22 mouse cellular contexts compared by ENCODE assay signal in genomic region chr19:26445309-26445708, GRCm38 (mm10).
A peak's percentile ranks its signal among the peaks of the same experiment; 100 is the strongest.
DNase-seq lines count a peak whose midpoint lies in the region; ATAC-seq and TF ChIP-seq lines count a peak whose summit lies in the region.
"Had no signal": no experiment of that assay in that cellular context is flagged by ENCODE, and none has a peak within 500 bp of the region (broad histone marks: within the 10 kb centered on the region; RNA-seq: fewer than 3 reads in every experiment).

No protein-coding gene starts in this region.

- DNase-seq in gastrocnemius, adult 2 months: no peak
- no peak for DNase-seq in gastrocnemius, adult 18-20 months (ENCODE audit: low spot score)
- DNase-seq in left cerebral cortex, adult 2 months (ENCODE audit: extremely low spot score in 1 of 2, low spot score in 2 of 2): no peak
- no peak for DNase-seq in left cerebral cortex, postnatal 4 days
- DNase-seq in 416B (ENCODE audit: low read depth): peak; percentile 39
- DNase-seq in R1 (ENCODE audit: low read depth, low spot score): peak; percentile 12
- DNase-seq in hindbrain, embryonic 14.5 days (ENCODE audit: low spot score): no peak
- DNase-seq: adrenal gland, postnatal 10 days; cerebellum, adult 11-12 months; forebrain, postnatal 0 days; gastrocnemius, postnatal 14 days; heart, postnatal 14 days; kidney, postnatal 4 days; liver, embryonic 13.5 days; thymus, postnatal 14 days had no signal

- no peak overlapping the region for H3K4me2 ChIP-seq in hindbrain, embryonic 14.5 days (replicated peaks)
- H3K4me2 ChIP-seq: heart, embryonic 11.5 days; hindbrain, embryonic 13.5 days; liver, embryonic 13.5 days; midbrain, embryonic 15.5 days; stomach, embryonic 15.5 days had no signal

- no peaks in the 10 kb centered on the region for H3K36me3 ChIP-seq in hindbrain, embryonic 14.5 days (replicated peaks; ENCODE audit: control insufficient read depth, insufficient read depth)
- H3K36me3 ChIP-seq: hindbrain, embryonic 13.5 days; liver, embryonic 13.5 days; midbrain, embryonic 15.5 days; stomach, embryonic 15.5 days had no signal

- intact Hi-C loops in gastrocnemius, adult 2 months (cut with DNase I): no loop called here
- intact Hi-C loops in left cerebral cortex, adult 2 months (cut with DNase I): no loop called here
- intact Hi-C loops in left cerebral cortex, postnatal 4 days (cut with DNase I): no loop called here

- ATAC-seq in megakaryocyte progenitor cell, adult 5-6 weeks (replicated peaks; ENCODE audit: poor library complexity): no peak
- ATAC-seq in hindbrain, embryonic 14.5 days (ENCODE audit: low FRiP score): no peak
- ATAC-seq: forebrain, postnatal 0 days; intestine, postnatal 0 days; midbrain, embryonic 15.5 days had no signal

- 89% methylated on average over 4 of the region's 4 CpGs for WGBS in hindbrain, embryonic 14.5 days

- no peak overlapping the region for H3K9ac ChIP-seq in hindbrain, embryonic 14.5 days
- H3K9ac ChIP-seq: forebrain, postnatal 0 days; hindbrain, embryonic 13.5 days; liver, embryonic 13.5 days; midbrain, embryonic 15.5 days; stomach, embryonic 15.5 days had no signal

- no peaks in the 10 kb centered on the region for H3K4me1 ChIP-seq in hindbrain, embryonic 14.5 days (replicated peaks; ENCODE audit: control insufficient read depth, insufficient read depth, low read length)
- H3K4me1 ChIP-seq: hindbrain, embryonic 13.5 days; liver, embryonic 13.5 days; megakaryocyte, embryonic 14.5 days; midbrain, embryonic 15.5 days; stomach, embryonic 15.5 days had no signal

- no peak overlapping the region for H3K4me3 ChIP-seq in gastrocnemius, adult 2 months
- H3K4me3 ChIP-seq in left cerebral cortex, adult 2 months: no peak overlapping the region
- no peak overlapping the region for H3K4me3 ChIP-seq in hindbrain, embryonic 14.5 days (replicated peaks; ENCODE audit: low read length)
- H3K4me3 ChIP-seq: hindbrain, embryonic 13.5 days; liver, embryonic 13.5 days; megakaryocyte, embryonic 14.5 days; midbrain, embryonic 15.5 days; stomach, embryonic 15.5 days had no signal

- no peaks in the 10 kb centered on the region for H3K27me3 ChIP-seq in hindbrain, embryonic 14.5 days (ENCODE audit: control insufficient read depth, insufficient read depth, low read length)
- H3K27me3 ChIP-seq: hindbrain, embryonic 13.5 days; liver, embryonic 13.5 days; megakaryocyte, embryonic 14.5 days; midbrain, embryonic 15.5 days; stomach, embryonic 15.5 days had no signal

- H3K27ac ChIP-seq in gastrocnemius, adult 2 months: no peak overlapping the region
- H3K27ac ChIP-seq in left cerebral cortex, adult 2 months: no peak overlapping the region
- H3K27ac ChIP-seq in hindbrain, embryonic 14.5 days: no peak overlapping the region
- H3K27ac ChIP-seq: hindbrain, embryonic 13.5 days; liver, embryonic 13.5 days; midbrain, embryonic 15.5 days; stomach, embryonic 15.5 days had no signal

- peak; percentile 50 for TF ChIP-seq CTCF in gastrocnemius, adult 2 months (IDR thresholded peaks at IDR 0.05)
- peak; percentile 54 for TF ChIP-seq CTCF in left cerebral cortex, adult 2 months (IDR thresholded peaks at IDR 0.05)

- no peaks in the 10 kb centered on the region for H3K9me3 ChIP-seq in hindbrain, embryonic 14.5 days (ENCODE audit: control insufficient read depth, low read length)
- H3K9me3 ChIP-seq: hindbrain, embryonic 13.5 days; liver, embryonic 13.5 days; megakaryocyte, embryonic 14.5 days; midbrain, embryonic 15.5 days; stomach, embryonic 15.5 days had no signal

Comparison
In these comparisons a context has a peak if more than half of its experiments do, and no peak if none do; other contexts are left out.
1. DNase-seq: peak in 416B (single experiment) and R1 (single experiment); none in gastrocnemius, adult 2 months (single experiment), gastrocnemius, adult 18-20 months (single experiment), left cerebral cortex, adult 2 months (0 of 2), left cerebral cortex, postnatal 4 days (single experiment) and hindbrain, embryonic 14.5 days (single experiment).